Mouse (Mus musculus) bone marrow macrophage, adult 2 months (primary cell): ENCODE data around the gene Casp8. TPM values are rescaled to one million over a fixed set of nuclear protein-coding genes. Genes with fewer than 3 reads are reported as not detected.
"Not testable (repeated sequence)": the region's sequence is repeated elsewhere in the genome, so short reads cannot be mapped to it uniquely, and the experiment has no call there.

Source experiments
- H3K27ac ChIP-seq: 2 replicates; pipeline ENCODE4 v1.5.1; 2012; ENCODE audit warnings: low read depth, low read length; ENCODE audit not compliant: insufficient read depth
- H3K4me1 ChIP-seq: 2 replicates; pipeline ENCODE4 v1.6.1; 2012; ENCODE audit warnings: low read length; ENCODE audit not compliant: control insufficient read depth, insufficient read depth
- H3K4me3 ChIP-seq: 2 replicates; pipeline ENCODE4 v1.5.1; 2012; ENCODE audit warnings: mild to moderate bottlenecking, low read length, moderate library complexity; ENCODE audit not compliant: insufficient read depth
- CTCF ChIP-seq: IDR thresholded peaks from 2 replicates; pipeline ENCODE4 v1.5.1; 2012; ENCODE audit warnings: low read depth, mild to moderate bottlenecking, low read length, moderate library complexity
- POLR2A ChIP-seq: IDR thresholded peaks from 2 replicates; pipeline ENCODE4 v1.6.1; 2012; ENCODE audit warnings: mild to moderate bottlenecking, low read depth, low read length, borderline replicate concordance
- polyA plus RNA-seq: library from polyadenylated mRNA; stranded (reverse); fragments of >200 nt; gene quantifications from 2 replicates; pipeline ENCODE4 v1.2.4, GENCODE M21; 2012; ENCODE audit not compliant: missing spikeins, insufficient read depth, insufficient read length

Casp8 gene
- polyA plus RNA-seq, 1 experiment = 98.2 TPM

- Histone ChIP-seq H3K27ac (no peak overlapping the region), H3K4me1 (no peaks in the 10 kb centered on the region), H3K4me3 (no peak overlapping the region)
- TF ChIP-seq CTCF (no peak), POLR2A (no peak)
Measured at GRCm38 (mm10) chr1:58832198-58832597, 37.0 kb downstream of the Casp8 start.

GRCm38 (mm10) chr1:58856811-58857210 lies 61.6 kb downstream of the Casp8 start:
- H3K4me1 ChIP-seq = peaks cover 39% of the 10 kb centered on the region
- not testable (repeated sequence) for H3K27ac ChIP-seq, H3K4me3 ChIP-seq

GRCm38 (mm10) chr1:58859131-58859530 lies 64.0 kb downstream of the Casp8 start:
- not testable (repeated sequence) for H3K27ac ChIP-seq, H3K4me3 ChIP-seq
- peaks cover 39% of the 10 kb centered on the region for H3K4me1 ChIP-seq

GRCm38 (mm10) chr1:58859738-58860365 lies 64.7 kb downstream of the Casp8 start:
- H3K27ac ChIP-seq, H3K4me3 ChIP-seq: not testable (repeated sequence)
- peaks cover 39% of the 10 kb centered on the region for H3K4me1 ChIP-seq

DNA sequence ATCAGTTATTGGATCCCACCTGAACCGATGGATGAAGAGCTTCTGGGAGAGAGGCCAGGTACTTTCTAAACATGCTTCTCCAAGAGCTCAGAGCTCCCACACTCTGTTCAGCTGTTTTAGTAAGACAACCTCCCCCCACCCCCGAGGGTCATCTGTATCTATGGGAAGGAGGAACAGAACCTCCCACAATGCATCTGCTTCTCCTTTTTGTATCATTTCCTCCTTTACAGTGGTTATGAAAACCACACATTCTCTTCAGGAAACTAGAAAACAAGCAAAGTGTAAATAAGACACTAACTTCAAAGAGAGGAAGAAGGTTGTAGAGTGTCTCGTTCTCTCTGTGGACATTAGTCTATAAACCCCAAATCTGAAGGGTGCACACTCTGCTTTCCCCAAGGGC lies 65.4 kb downstream of the Casp8 start:
- Histone ChIP-seq H3K4me1 (peaks cover 39% of the 10 kb centered on the region), H3K27ac (peak overlapping the region; percentile 30)
- not testable (repeated sequence) for H3K4me3 ChIP-seq

GRCm38 (mm10) chr1:58876500-58876899 lies 81.3 kb downstream of the Casp8 start:
- H3K27ac ChIP-seq, H3K4me1 ChIP-seq, H3K4me3 ChIP-seq: not testable (repeated sequence)

DNA sequence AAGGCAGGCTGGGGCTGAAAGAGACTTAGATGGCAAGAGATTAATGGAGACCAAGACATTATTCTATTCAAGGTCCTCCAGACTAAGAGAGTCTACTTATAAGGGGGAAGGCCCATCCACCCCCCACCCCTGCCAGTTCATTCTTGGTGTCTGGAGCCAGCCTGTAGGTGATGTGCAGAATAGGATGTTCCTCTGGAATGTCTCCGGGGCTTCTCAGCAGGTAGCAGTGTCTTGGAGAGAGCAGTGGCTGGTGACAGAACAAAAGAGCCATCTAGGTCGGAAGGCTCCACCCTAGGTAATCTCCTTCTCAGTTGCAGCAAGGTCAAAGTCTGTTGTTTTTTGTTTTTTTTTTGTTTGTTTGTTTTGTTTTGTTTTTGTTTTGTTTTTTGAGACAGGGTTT lies 84.1 kb downstream of the Casp8 start:
- not testable (repeated sequence) for H3K4me3 ChIP-seq, H3K4me1 ChIP-seq, H3K27ac ChIP-seq

GRCm38 (mm10) chr1:58883279-58883678 lies 88.1 kb downstream of the Casp8 start:
- H3K4me1 ChIP-seq, H3K4me3 ChIP-seq, H3K27ac ChIP-seq: not testable (repeated sequence)

DNA sequence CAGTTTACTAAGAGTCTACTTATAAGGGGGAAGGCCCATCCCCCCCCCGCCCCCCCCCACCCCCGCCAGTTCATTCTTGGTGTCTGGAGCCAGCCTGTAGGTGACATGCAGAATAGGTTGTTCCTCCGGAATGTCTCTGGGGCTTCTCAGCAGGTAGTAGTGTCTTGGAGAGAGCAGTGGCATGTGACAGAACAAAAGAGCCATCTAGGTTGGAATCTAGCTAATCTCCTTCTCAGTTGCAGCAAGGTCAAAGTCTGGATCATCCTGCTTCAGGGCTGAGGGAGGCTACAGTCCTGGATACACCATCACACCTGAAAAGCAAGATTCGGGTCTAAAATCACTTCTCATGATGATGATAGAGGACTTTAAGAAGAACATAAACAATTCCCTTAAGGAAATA lies 90.5 kb downstream of the Casp8 start:
- no peak for TF ChIP-seq POLR2A
- TF ChIP-seq CTCF = no peak
- H3K4me1 ChIP-seq = no peaks in the 10 kb centered on the region
- H3K4me3 ChIP-seq = no peak overlapping the region
- H3K27ac ChIP-seq = no peak overlapping the region

- H3K27ac ChIP-seq = no peak overlapping the region
- no peaks in the 10 kb centered on the region for H3K4me1 ChIP-seq
Measured at GRCm38 (mm10) chr1:58889826-58890546, 94.8 kb downstream of the Casp8 start.

DNA sequence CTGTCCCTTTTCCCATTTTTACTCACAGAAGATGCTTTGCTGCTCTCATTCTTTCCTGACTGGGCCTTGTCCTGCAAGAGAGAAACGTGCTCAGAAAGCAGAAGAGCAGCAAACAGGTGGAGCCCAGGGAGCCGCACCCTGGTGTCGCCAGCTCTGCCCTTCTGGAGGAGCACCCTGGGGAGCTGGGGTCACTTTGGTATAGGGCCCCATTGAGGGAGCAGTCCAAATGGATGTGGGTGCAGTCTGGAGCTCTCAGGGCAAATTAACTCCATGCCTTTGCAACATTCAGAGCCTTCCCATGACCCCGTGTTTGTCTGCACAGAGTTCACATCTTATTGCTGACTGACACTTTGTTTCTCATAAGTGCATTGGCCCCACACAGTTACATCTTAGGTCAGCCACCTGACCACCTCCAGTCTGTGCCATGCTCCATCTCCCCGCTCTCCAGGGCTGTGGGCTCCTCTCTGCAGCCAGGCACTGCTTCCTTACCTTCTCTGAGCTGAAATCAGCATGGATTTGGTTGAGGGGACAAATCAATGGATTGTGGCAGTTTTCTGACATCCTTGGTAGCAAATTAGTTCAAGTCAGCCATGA lies 95.6 kb downstream of the Casp8 start:
- H3K4me3 ChIP-seq, H3K27ac ChIP-seq, H3K4me1 ChIP-seq: not testable (repeated sequence)

More at GRCm38 (mm10) chr1:58889826-58890546, 94.8 kb downstream of the Casp8 start:
- TF ChIP-seq POLR2A = no peak
- no peak for TF ChIP-seq CTCF
- H3K4me3 ChIP-seq = no peak overlapping the region

- not testable (repeated sequence) for H3K4me1 ChIP-seq, H3K4me3 ChIP-seq, H3K27ac ChIP-seq
Measured at GRCm38 (mm10) chr1:58891481-58892170, 96.5 kb downstream of the Casp8 start.

DNA sequence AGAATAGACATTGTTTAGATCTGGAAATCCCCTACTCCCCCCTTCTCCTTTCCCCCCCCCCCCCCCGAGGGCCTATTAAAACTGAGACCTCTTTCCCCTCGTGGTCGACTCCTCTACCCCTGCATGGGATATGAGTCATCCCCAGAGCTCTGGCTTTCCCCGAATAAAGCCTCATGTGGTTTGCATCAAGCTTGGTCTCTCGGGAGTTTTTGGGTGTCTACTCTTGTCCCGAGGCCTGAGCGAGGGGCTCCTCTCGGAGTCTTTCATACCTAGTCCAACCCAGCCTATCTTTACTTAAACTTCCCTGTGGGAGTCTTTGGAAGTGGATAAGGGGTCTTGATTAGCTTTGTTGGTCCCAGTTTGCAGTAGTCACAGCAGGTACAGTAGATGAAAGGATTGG lies 97.2 kb downstream of the Casp8 start:
- H3K4me3 ChIP-seq = not testable (repeated sequence)

More for the DNA sequence above, 97.2 kb downstream of the Casp8 start:
- not testable (repeated sequence) for H3K4me1 ChIP-seq, H3K27ac ChIP-seq
